Mouse (Mus musculus) G1E (cell line): ENCODE data around the gene Igfbp2. TPM values are rescaled to one million over a fixed set of nuclear protein-coding genes. Genes with fewer than 3 reads are reported as not detected.

Experiments used
- ATAC-seq: 2 replicates; pipeline ENCODE4 v1.8.0; 2016; ENCODE audit warnings: mild to moderate bottlenecking; ENCODE audit not compliant: insufficient number of reproducible peaks, poor library complexity, low FRiP score, severe bottlenecking; ENCODE audit errors: extremely low read depth
- DNase-seq: peaks from one replicate; pipeline ENCODE4 v3.0.0; 2012; ENCODE audit warnings: low spot score
- H3K27me3 ChIP-seq: 2 replicates; pipeline ENCODE4 v1.6.1; 2012; ENCODE audit warnings: mild to moderate bottlenecking, low read length, inconsistent platforms; ENCODE audit not compliant: insufficient read depth
- H3K36me3 ChIP-seq: replicated peaks from 2 replicates; pipeline ENCODE3; 2012; ENCODE audit warnings: mild to moderate bottlenecking, inconsistent platforms
- H3K4me1 ChIP-seq: 2 replicates; pipeline ENCODE4 v1.6.1; 2012; ENCODE audit warnings: low read depth, low read length, inconsistent platforms, mixed read lengths; ENCODE audit not compliant: insufficient read depth
- H3K4me3 ChIP-seq: 2 replicates; pipeline ENCODE4 v1.5.1; 2012; ENCODE audit warnings: low read depth, mild to moderate bottlenecking, inconsistent platforms, low read length, moderate library complexity, mixed read lengths
- H3K9me3 ChIP-seq: replicated peaks from 2 replicates; pipeline ENCODE4 v1.6.1; 2012; ENCODE audit warnings: inconsistent platforms
- CTCF ChIP-seq: IDR thresholded peaks from 2 replicates; pipeline ENCODE4 v1.5.1; 2012; ENCODE audit warnings: low read depth, low read length, inconsistent platforms, mixed read lengths
- GATA1 ChIP-seq: IDR thresholded peaks from 2 replicates; pipeline ENCODE4 v1.6.1; 2012; ENCODE audit warnings: borderline replicate concordance, low read length, inconsistent platforms, mixed read lengths
- GATA2 ChIP-seq: IDR thresholded peaks from 2 replicates; pipeline ENCODE4 v1.6.1; 2012; ENCODE audit warnings: low read depth, low read length, inconsistent platforms, borderline replicate concordance
- POLR2AphosphoS5 ChIP-seq: IDR thresholded peaks from 2 replicates; pipeline ENCODE4 v1.6.1; 2012; ENCODE audit warnings: low read depth, low read length, inconsistent platforms; ENCODE audit not compliant: insufficient replicate concordance
- TAL1 ChIP-seq: conservative IDR thresholded peaks from 2 replicates; pipeline ENCODE4 v1.6.1; 2012; ENCODE audit warnings: low read depth, low read length, inconsistent platforms, mixed read lengths
- polyA plus RNA-seq: library from polyadenylated mRNA; stranded (reverse); fragments of >175 nt; gene quantifications from 2 replicates; pipeline ENCODE4 v1.2.3, GENCODE M21; 2012
- total RNA-seq, 2 experiments: library from RNA; stranded (forward) in 1 of 2; stranded (reverse) in 1 of 2; fragments of 200-1000 nt in 1 of 2; fragments of >200 nt in 1 of 2; fragmentation: Nextera tagmentation in 1 of 2; gene quantifications; 2 replicates each; pipeline ENCODE4 v1.2.3; 2014 to 2017

Gene Igfbp2
- total RNA-seq (2014; fragmentation: Nextera tagmentation) (not detected in 2 replicates), total RNA-seq (2017) (0.29 and 0.55 TPM in 2 replicates), polyA plus RNA-seq (not detected in 2 replicates)

DNA sequence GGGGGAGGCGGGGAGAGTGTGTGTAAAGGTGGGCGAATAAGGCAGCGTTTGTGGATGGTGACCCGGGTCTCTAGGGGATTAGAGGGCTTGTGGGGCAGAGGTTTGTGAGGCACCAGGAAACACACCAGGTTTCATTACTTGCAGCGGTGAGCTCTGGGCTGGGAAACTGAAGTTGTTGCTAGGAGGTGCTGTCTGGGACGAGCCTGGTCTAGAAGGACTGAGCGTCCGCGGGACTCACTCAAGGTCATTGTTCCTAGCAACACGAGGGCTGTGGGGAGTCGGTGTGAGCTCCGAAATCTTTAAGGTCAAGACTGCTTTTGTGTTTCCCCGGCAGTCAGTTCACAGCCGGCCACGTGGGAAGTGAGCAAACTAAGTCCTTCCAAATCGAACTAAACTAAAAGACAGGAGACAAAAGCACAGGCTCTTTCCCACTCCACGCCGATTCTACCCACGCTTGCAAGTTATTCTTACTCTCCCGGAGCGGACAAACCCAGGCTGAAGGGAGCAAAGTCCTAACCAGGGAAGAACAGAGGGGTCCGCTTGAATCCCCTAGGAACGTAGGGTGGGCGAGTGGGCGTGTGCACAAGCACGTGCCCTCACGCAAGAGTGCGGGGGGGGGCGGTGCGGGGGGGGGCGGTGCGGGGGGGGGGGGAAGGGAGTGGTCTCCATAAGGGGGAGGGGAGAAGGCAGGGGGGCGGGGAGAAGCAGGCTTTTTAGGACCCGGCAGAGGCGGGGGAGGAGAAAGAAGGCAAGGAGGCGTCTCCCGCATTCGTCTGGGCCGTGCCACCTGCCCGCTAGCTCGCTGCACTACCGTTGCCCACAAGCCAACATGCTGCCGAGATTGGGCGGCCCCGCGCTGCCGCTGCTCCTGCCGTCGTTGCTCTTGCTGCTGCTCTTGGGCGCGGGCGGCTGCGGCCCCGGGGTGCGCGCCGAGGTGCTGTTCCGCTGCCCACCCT is at the start of gene Igfbp2:
TSS of gene Igfbp2 (plus strand) at position 753 of the 956 bp plus-strand sequence.
- H3K9me3 ChIP-seq = no peaks in the 10 kb centered on the region
- H3K27me3 ChIP-seq = peaks cover 40% of the 10 kb centered on the region
- no peak for TF ChIP-seq TAL1
- no peak for TF ChIP-seq GATA1
- TF ChIP-seq CTCF = no peak
- no peak for TF ChIP-seq POLR2AphosphoS5
- TF ChIP-seq GATA2 = no peak
- DNase-seq = no peak
- H3K36me3 ChIP-seq = no peaks in the 10 kb centered on the region
- H3K4me1 ChIP-seq = no peaks in the 10 kb centered on the region
- no peak within 1 kb of the TSS for H3K4me3 ChIP-seq
- no peak for ATAC-seq

DNA sequence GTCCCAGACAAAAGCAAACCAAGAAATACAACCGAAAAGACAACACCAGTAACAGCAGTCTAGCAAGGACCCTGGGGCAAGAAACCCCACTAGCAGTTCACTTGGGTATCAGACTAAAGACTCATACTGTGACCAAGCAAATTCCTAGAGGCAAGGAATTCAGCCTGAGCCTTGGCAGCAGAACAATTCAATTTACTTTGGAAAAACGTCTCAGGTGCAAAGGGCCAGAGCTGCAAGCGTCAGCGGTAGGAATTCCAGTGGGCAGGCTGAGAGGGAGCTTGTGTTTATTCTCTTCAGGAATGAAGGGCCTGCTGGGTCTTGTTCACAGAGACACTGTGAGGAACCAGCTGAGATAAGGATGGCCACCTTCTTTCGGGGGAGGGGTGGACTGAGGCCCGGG is 45.5 kb upstream of the Igfbp2 start:
- no peak for ATAC-seq
- no peaks in the 10 kb centered on the region for H3K4me1 ChIP-seq
- no peak for TF ChIP-seq POLR2AphosphoS5
- TF ChIP-seq CTCF = no peak
- TF ChIP-seq TAL1 = no peak
- TF ChIP-seq GATA2 = no peak
- no peak for TF ChIP-seq GATA1

DNA sequence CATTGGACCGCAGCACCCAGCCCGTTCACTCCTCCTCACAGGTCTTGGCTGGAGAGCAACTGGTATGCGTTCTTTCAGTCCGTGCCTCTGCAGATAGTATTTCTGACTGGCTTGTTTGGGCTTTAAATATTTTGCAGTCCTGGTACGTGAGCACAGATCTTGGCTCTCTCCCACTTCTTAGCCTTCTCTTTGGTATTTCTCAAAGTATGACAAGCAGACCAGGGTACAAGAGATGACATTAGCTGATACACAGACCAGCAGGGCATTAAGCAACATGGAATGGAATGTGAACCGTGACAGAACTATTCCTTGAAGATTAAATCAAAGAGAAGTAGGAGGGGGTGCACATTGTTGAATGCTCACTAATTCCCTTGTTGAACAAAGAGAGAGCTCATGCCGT is 43.6 kb upstream of the Igfbp2 start:
- Histone ChIP-seq H3K36me3 (no peaks in the 10 kb centered on the region), H3K4me3 (no peak overlapping the region), H3K9me3 (no peaks in the 10 kb centered on the region), H3K4me1 (no peaks in the 10 kb centered on the region), H3K27me3 (peaks cover 3% of the 10 kb centered on the region)
- ATAC-seq = no peak
- no peak for DNase-seq
- TF ChIP-seq TAL1 (no peak), GATA2 (no peak), POLR2AphosphoS5 (no peak), GATA1 (no peak), CTCF (no peak)

More for the DNA sequence above, 45.5 kb upstream of the Igfbp2 start:
- no peaks in the 10 kb centered on the region for H3K9me3 ChIP-seq
- DNase-seq = no peak
- H3K4me3 ChIP-seq = no peak overlapping the region
- H3K36me3 ChIP-seq = no peaks in the 10 kb centered on the region
- H3K27me3 ChIP-seq = peaks cover 3% of the 10 kb centered on the region

DNA sequence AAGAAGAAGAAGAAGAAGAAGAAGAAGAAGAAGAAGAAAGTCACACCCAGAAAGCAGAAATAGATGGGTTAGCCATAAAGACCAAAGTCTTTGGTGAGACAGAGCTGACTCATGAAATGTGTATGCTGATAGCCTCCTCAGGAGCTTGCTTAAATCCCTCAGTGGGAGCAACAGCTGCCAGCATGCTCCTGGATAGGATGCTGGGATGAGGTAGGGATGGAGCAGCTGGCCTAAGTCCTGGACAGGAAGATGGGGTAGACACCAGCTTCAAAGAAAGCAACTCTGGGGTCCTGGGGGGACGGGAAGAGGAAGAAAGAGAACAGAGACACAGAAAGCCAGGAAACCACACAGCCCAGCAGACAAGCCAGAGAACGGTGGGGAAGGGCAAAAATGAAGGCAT is 41.0 kb upstream of the Igfbp2 start:
- Histone ChIP-seq H3K27me3 (peaks cover 3% of the 10 kb centered on the region), H3K4me3 (no peak overlapping the region), H3K9me3 (no peaks in the 10 kb centered on the region), H3K4me1 (no peaks in the 10 kb centered on the region), H3K36me3 (no peaks in the 10 kb centered on the region)
- no peak for ATAC-seq
- DNase-seq = no peak
- no peak for TF ChIP-seq CTCF
- no peak for TF ChIP-seq TAL1
- no peak for TF ChIP-seq GATA1
- no peak for TF ChIP-seq GATA2
- TF ChIP-seq POLR2AphosphoS5 = no peak

DNA sequence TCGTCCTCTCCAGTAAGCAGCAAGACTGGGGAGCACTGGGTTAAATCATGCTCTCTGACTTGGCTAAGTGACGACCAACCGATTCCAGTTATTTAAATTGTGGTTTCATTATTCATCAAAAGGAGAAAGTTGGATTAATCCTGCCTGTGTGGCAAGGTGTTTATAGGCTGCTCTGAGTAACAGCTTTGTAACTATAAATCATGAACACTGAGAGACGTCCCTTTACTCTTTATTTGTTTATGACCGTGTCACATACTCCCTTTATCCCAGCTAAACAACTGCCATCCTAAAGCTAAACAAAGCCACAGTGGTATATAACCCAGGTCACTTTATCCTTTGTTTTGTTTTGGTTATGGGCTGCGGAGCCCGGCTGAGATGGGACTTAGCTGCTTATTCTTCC is 40.3 kb upstream of the Igfbp2 start:
- DNase-seq (no peak), ATAC-seq (no peak)
- Histone ChIP-seq H3K36me3 (no peaks in the 10 kb centered on the region), H3K27me3 (peaks cover 3% of the 10 kb centered on the region), H3K4me3 (no peak overlapping the region), H3K9me3 (no peaks in the 10 kb centered on the region), H3K4me1 (no peaks in the 10 kb centered on the region)
- TF ChIP-seq GATA1 (no peak), TAL1 (no peak), POLR2AphosphoS5 (no peak), CTCF (no peak), GATA2 (no peak)

DNA sequence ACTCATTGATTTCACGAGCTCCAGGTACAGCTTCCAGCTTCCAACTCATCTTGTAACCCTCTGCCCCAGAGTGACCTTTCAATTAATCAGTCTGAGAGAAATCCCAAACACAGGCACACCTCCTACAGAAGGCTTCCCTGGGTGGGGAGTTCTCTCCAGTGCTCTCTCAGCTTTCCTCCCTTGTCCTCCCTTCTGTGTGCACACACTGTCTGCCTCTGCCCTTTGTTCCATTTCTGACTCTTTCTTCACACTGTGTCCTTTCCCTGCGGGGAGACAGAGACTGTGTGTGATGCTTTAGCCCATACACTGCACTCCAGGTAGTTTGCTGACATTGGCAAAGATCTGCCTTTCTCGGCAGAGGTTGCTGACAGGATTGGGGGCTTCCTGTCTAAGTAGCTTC is 33.6 kb upstream of the Igfbp2 start:
- TF ChIP-seq POLR2AphosphoS5 = no peak
- TF ChIP-seq CTCF = no peak
- TF ChIP-seq GATA1 = no peak
- no peak for TF ChIP-seq GATA2
- TF ChIP-seq TAL1 = no peak
- H3K36me3 ChIP-seq = no peaks in the 10 kb centered on the region
- no peak overlapping the region for H3K4me3 ChIP-seq
- ATAC-seq (no peak), DNase-seq (no peak)
- no peaks in the 10 kb centered on the region; the same call in 1 of the 2 replicates for H3K27me3 ChIP-seq
- H3K9me3 ChIP-seq = no peaks in the 10 kb centered on the region
- H3K4me1 ChIP-seq = no peaks in the 10 kb centered on the region
